Mouse (Mus musculus): ENCODE results near the gene Ap1b1. TPM values are rescaled to one million over a fixed set of nuclear protein-coding genes. Genes with fewer than 3 reads are reported as not detected.

The Ap1b1 gene
- polyA plus RNA-seq, 1 experiment from 2014 or later: 70.3 TPM

GRCm38 (mm10) chr11:4995676-4996075, 9.1 kb downstream of the Ap1b1 start:
- Histone ChIP-seq H3K27me3 (ENCODE audit: insufficient read depth, poor library complexity, severe bottlenecking) (no peaks in the 10 kb centered on the region), H3K4me1 (replicated peaks) (peaks cover 12% of the 10 kb centered on the region), H3K4me3 (no peak overlapping the region), H3K9me3 (no peaks in the 10 kb centered on the region), H3K27ac (no peak overlapping the region), H3K36me3 (peaks cover 27% of the 10 kb centered on the region)
- WGBS: 91% methylated on average over 3 of the region's 3 CpGs
- no peak for DNase-seq (ENCODE audit: low spot score)

GRCm38 (mm10) chr11:4996621-4997199, 10.1 kb downstream of the Ap1b1 start:
- H3K9me3 ChIP-seq: no peaks in the 10 kb centered on the region
- WGBS: 89% methylated on average over 5 of the region's 5 CpGs
- no peak for DNase-seq (ENCODE audit: low spot score)
- no peaks in the 10 kb centered on the region for H3K27me3 ChIP-seq (ENCODE audit: insufficient read depth, poor library complexity, severe bottlenecking)
- no peak overlapping the region for H3K4me3 ChIP-seq
- no peak overlapping the region for H3K27ac ChIP-seq
- peaks cover 33% of the 10 kb centered on the region for H3K36me3 ChIP-seq
- H3K4me1 ChIP-seq (replicated peaks): peaks cover 12% of the 10 kb centered on the region

GRCm38 (mm10) chr11:4998352-4998751, 11.7 kb downstream of the Ap1b1 start:
- H3K4me3 ChIP-seq: no peak overlapping the region
- H3K27me3 ChIP-seq (ENCODE audit: insufficient read depth, poor library complexity, severe bottlenecking): no peaks in the 10 kb centered on the region
- peaks cover 38% of the 10 kb centered on the region for H3K36me3 ChIP-seq
- peaks cover 12% of the 10 kb centered on the region for H3K4me1 ChIP-seq (replicated peaks)
- 29% methylated on average over 3 of the region's 3 CpGs for WGBS
- no peaks in the 10 kb centered on the region for H3K9me3 ChIP-seq
- H3K27ac ChIP-seq: peak overlapping the region; percentile 62; the same call in 1 of the 2 replicates
- DNase-seq (ENCODE audit: low spot score): peak; percentile 23

- Histone ChIP-seq H3K9me3 (no peaks in the 10 kb centered on the region), H3K4me3 (no peak overlapping the region), H3K27me3 (ENCODE audit: insufficient read depth, poor library complexity, severe bottlenecking) (no peaks in the 10 kb centered on the region), H3K27ac (no peak overlapping the region), H3K36me3 (peaks cover 42% of the 10 kb centered on the region), H3K4me1 (replicated peaks) (peaks cover 12% of the 10 kb centered on the region)
- WGBS: 58% methylated on average over 1 of the region's 1 CpGs
- DNase-seq (ENCODE audit: low spot score): no peak
Observed at GRCm38 (mm10) chr11:4998762-4999161, 12.1 kb downstream of the Ap1b1 start.

- 91% methylated on average over 1 of the region's 1 CpGs for WGBS
- Histone ChIP-seq H3K27me3 (ENCODE audit: insufficient read depth, poor library complexity, severe bottlenecking) (no peaks in the 10 kb centered on the region), H3K4me1 (replicated peaks) (peaks cover 12% of the 10 kb centered on the region), H3K36me3 (peaks cover 44% of the 10 kb centered on the region), H3K27ac (no peak overlapping the region), H3K9me3 (no peaks in the 10 kb centered on the region), H3K4me3 (no peak overlapping the region)
- no peak for DNase-seq (ENCODE audit: low spot score)
Observed at GRCm38 (mm10) chr11:5000241-5000640, 13.6 kb downstream of the Ap1b1 start.

GRCm38 (mm10) chr11:5002826-5003225, 16.2 kb downstream of the Ap1b1 start:
- Histone ChIP-seq H3K36me3 (peaks cover 34% of the 10 kb centered on the region), H3K27ac (no peak overlapping the region), H3K4me1 (replicated peaks) (peaks cover 11% of the 10 kb centered on the region), H3K4me3 (no peak overlapping the region), H3K9me3 (no peaks in the 10 kb centered on the region), H3K27me3 (ENCODE audit: insufficient read depth, poor library complexity, severe bottlenecking) (no peaks in the 10 kb centered on the region)
- WGBS: 90% methylated on average over 4 of the region's 4 CpGs
- no peak for DNase-seq (ENCODE audit: low spot score)

- no peak for DNase-seq (ENCODE audit: low spot score)
- Histone ChIP-seq H3K36me3 (peaks cover 38% of the 10 kb centered on the region), H3K4me1 (replicated peaks) (no peaks in the 10 kb centered on the region), H3K27me3 (ENCODE audit: insufficient read depth, poor library complexity, severe bottlenecking) (no peaks in the 10 kb centered on the region), H3K9me3 (no peaks in the 10 kb centered on the region), H3K4me3 (no peak overlapping the region), H3K27ac (no peak overlapping the region)
- WGBS: 89% methylated on average over 2 of the region's 2 CpGs
Observed at GRCm38 (mm10) chr11:5005528-5005927, 18.9 kb downstream of the Ap1b1 start.

- no peak overlapping the region for H3K27ac ChIP-seq
- no peaks in the 10 kb centered on the region for H3K9me3 ChIP-seq
- no peak overlapping the region for H3K4me3 ChIP-seq
- peaks cover 38% of the 10 kb centered on the region for H3K36me3 ChIP-seq
- WGBS: 89% methylated on average over 1 of the region's 1 CpGs
- H3K27me3 ChIP-seq (ENCODE audit: insufficient read depth, poor library complexity, severe bottlenecking): no peaks in the 10 kb centered on the region
- no peaks in the 10 kb centered on the region for H3K4me1 ChIP-seq (replicated peaks)
- DNase-seq (ENCODE audit: low spot score): no peak
Observed at GRCm38 (mm10) chr11:5007186-5007585, 20.6 kb downstream of the Ap1b1 start.

- no peak for DNase-seq (ENCODE audit: low spot score)
- H3K4me1 ChIP-seq (replicated peaks): no peaks in the 10 kb centered on the region
- H3K27me3 ChIP-seq (ENCODE audit: insufficient read depth, poor library complexity, severe bottlenecking): no peaks in the 10 kb centered on the region
- no peak overlapping the region for H3K27ac ChIP-seq
- H3K9me3 ChIP-seq: no peaks in the 10 kb centered on the region
- 88% methylated on average over 3 of the region's 3 CpGs for WGBS
- H3K36me3 ChIP-seq: peaks cover 38% of the 10 kb centered on the region
- no peak overlapping the region for H3K4me3 ChIP-seq
Observed at GRCm38 (mm10) chr11:5008867-5009266, 22.2 kb downstream of the Ap1b1 start.

- no peak overlapping the region for H3K27ac ChIP-seq
- no peak for DNase-seq (ENCODE audit: low spot score)
- no peaks in the 10 kb centered on the region for H3K27me3 ChIP-seq (ENCODE audit: insufficient read depth, poor library complexity, severe bottlenecking)
- WGBS: 87% methylated on average over 3 of the region's 3 CpGs
- H3K4me1 ChIP-seq (replicated peaks): no peaks in the 10 kb centered on the region
- no peaks in the 10 kb centered on the region for H3K9me3 ChIP-seq
- no peak overlapping the region for H3K4me3 ChIP-seq
- peaks cover 43% of the 10 kb centered on the region for H3K36me3 ChIP-seq
Observed at GRCm38 (mm10) chr11:5009354-5010074, 22.9 kb downstream of the Ap1b1 start.

GRCm38 (mm10) chr11:5010205-5010604, 23.6 kb downstream of the Ap1b1 start:
- no peak overlapping the region for H3K4me3 ChIP-seq

GRCm38 (mm10) chr11:5011480-5011879, 24.9 kb downstream of the Ap1b1 start:
- no peak overlapping the region for H3K4me3 ChIP-seq
- 75% methylated on average over 1 of the region's 1 CpGs for WGBS
- H3K36me3 ChIP-seq: peaks cover 63% of the 10 kb centered on the region
- no peak for DNase-seq (ENCODE audit: low spot score)
- H3K27ac ChIP-seq: no peak overlapping the region
- H3K9me3 ChIP-seq: no peaks in the 10 kb centered on the region
- H3K4me1 ChIP-seq (replicated peaks): no peaks in the 10 kb centered on the region
- H3K27me3 ChIP-seq (ENCODE audit: insufficient read depth, poor library complexity, severe bottlenecking): no peaks in the 10 kb centered on the region

More at GRCm38 (mm10) chr11:5010205-5010604, 23.6 kb downstream of the Ap1b1 start:
- no peak for DNase-seq (ENCODE audit: low spot score)
- no peak overlapping the region for H3K27ac ChIP-seq
- H3K36me3 ChIP-seq: peaks cover 50% of the 10 kb centered on the region
- WGBS: 94% methylated on average over 1 of the region's 1 CpGs
- no peaks in the 10 kb centered on the region for H3K4me1 ChIP-seq (replicated peaks)
- H3K27me3 ChIP-seq (ENCODE audit: insufficient read depth, poor library complexity, severe bottlenecking): no peaks in the 10 kb centered on the region
- no peaks in the 10 kb centered on the region for H3K9me3 ChIP-seq

GRCm38 (mm10) chr11:5012213-5012715, 25.6 kb downstream of the Ap1b1 start:
- H3K36me3 ChIP-seq: peaks cover 71% of the 10 kb centered on the region
- H3K9me3 ChIP-seq: no peaks in the 10 kb centered on the region
- WGBS: 89% methylated on average over 5 of the region's 5 CpGs
- no peaks in the 10 kb centered on the region for H3K4me1 ChIP-seq (replicated peaks)
- no peak for DNase-seq (ENCODE audit: low spot score)
- no peak overlapping the region for H3K4me3 ChIP-seq
- H3K27me3 ChIP-seq (ENCODE audit: insufficient read depth, poor library complexity, severe bottlenecking): no peaks in the 10 kb centered on the region
- H3K27ac ChIP-seq: no peak overlapping the region

Data from hindbrain, embryonic 10.5 days (tissue).